Mouse (Mus musculus) thymus, adult 18-20 months (tissue): ENCODE data around the gene Pet117.

ENCODE experiments used
- DNase-seq, 2 experiments: peaks; one replicate each; pipeline ENCODE4 v3.0.0; 2022; ENCODE audit warnings: mixed read lengths in 2 of 2

Gene Pet117

DNA sequence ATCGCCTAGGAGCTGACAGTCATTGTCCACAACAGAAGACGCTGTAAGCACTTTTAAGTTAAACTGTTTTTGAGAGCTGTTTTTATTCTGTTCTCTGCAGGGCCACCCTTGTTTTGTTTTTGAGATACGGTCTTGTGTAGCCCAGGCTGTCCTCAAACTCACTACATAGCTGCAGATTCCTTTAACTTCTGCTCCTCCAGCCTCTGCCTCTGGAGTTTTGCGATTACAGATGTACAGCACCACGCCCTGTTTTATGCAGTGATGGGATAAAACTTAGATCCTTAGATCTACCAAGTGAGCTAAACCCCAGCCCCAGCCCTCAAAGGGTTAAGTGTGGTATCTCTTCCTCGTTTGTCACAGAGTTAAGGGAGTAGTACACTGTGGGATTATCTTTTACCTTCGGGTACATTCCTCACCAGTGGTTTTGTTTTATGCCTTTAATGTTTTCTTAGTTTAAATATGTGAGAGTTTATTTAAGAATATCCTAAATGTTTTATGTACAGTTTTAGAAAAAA, 13.9 kb downstream of the Pet117 start:
- no peak for DNase-seq

DNA sequence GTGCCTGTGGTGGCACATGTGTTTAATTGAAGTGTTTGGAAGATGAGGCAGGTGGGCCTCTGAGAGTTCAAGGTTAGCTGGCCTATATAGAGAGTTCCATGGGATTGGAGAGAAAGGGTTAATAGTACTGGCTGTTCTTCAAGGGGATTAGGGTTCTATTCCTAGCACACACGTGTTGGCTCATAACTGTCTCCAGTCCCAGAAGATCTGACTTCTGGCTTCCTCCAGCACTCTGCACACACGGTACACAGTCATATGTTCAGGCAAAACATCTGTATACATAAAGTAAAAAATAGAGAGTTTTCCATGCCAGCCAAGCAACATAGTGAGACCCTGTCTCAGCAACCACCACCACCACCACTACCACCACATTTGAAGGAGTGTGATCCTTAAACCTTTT, 17.5 kb downstream of the Pet117 start:
- no peak for DNase-seq

DNA sequence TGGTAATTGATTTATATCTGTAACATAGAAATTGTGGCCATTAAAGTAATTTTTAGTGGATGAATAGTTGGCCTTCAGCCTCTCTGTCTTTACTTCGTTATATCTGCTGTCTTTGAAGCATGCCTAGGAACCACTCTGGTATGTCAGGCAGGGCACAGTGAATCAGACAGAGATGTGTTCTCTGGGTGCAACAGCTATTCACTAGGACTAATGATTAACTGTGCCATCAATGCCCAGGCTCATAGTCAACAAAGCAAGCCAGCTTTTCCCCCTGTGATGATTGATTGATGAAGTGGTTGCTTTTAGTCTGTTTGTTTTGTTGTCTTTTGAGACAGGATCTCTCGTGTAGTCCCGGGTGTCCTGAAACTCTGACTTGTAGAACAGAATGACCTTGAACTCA, 19.6 kb downstream of the Pet117 start:
- DNase-seq = no peak

DNA sequence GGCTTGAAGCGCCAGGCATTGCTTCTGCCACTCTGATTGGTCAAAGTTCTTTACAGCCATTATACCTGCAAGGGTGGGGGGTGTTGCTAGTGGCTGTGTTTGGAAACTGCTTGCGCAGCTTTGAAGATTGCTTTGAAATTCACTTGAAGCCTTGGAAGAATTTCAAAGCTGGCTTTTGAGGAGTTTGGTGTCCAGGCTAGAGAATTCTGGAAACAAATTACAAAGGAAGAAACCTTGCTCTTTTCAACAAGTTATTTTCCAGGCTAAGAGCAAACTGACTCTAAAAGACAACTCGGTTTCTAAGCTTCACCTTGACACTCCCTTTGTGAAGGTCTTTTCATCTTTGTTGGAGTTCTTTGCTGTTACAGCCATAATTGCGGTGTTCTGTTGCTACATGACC, 30.7 kb downstream of the Pet117 start:
- DNase-seq = no peak

DNA sequence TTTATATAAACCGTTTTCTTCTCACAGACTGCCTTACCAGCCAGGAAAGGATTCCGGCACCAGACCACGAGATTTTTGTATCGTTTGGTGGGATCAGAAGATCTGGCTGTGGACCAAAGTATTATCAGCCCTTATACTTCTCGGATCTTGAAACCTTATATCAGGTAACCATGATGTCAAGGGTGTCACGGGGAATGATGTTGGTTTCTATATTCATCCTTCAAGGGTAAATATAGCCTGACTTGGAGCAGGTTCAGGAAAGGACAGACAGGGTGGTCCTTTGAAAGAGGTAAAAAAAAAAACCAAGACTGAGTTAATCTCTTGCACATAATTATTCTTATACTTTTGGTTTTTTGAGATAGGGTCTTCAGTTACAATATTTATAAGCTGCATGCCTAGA, 31.9 kb downstream of the Pet117 start:
- no peak for DNase-seq

DNA sequence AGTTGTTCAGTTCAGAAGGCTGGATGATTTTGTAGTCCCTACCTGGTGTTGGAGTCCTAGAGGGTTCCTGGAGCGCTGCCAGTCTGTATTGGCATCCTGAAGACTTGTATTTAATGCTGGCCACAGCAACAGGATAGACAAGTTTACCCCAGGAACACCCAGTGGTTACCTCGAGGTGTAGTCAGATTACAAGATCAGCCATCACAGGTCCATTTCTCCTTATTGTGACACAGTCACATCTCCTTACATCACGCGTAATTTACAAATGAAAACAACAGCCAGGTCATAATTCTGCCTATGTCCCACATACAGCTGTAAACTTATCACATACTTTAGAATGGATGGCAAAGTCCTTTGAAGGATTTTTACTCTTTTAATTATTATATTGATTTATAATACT, 40.2 kb downstream of the Pet117 start:
- no peak for DNase-seq

DNA sequence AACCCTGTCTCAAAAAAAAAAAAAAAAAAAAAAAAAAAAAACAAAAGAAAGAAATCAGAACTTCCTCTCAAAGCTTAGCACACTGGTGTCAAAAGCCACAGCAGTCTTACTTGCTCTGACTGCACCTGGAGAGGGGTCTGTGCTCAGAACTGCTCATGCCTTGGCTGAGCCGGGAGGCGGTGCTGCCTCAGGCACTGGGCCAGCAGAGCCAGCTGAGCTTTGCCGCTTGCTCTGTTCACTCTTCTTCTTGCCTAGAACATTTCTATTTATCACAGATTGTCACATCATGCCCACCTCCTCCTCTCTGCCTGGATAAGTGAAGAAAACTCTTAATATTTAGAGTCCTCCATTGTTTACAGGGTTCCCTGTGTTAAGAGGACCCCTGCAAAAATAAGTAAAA, 41.8 kb downstream of the Pet117 start:
- no peak for DNase-seq

DNA sequence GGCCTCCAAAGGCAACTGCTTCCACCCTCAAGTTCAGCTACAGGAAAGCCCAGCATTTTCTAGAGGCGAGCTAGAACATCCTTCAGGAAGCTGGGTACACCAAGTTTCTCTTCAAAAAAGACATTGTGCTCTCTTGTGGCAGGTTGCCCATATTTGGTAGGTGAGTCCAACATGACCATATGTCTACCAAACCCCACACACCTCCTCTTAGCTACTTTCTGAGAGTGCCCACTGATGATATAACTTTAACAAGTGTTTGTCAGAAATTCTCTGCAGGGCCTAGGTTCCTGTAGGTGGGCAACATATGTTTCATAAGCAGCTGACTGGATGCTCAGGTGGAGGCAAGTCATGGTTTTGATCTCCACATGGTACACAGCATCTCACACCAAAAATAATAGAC, 45.9 kb downstream of the Pet117 start:
- DNase-seq = no peak

DNA sequence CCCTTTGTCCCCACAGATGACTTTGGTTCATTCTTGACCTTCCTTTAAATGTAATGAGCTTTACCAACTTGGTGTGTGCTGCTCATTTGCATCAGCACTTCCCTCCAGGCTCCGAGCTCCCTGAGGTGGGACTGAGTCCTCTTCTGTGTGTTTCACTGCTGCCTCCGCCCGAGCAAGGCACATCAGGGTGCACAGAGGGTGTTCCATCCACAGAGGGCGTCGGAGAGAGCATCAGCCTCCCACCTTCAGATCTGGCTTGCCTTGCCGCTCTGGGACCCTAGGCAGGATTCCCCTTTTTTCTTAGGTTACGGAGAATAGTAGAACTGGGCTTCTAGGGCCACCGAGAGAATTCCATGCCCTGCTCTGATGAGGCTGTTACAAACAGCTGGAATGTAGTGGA, 48.1 kb downstream of the Pet117 start:
- no peak for DNase-seq

DNA sequence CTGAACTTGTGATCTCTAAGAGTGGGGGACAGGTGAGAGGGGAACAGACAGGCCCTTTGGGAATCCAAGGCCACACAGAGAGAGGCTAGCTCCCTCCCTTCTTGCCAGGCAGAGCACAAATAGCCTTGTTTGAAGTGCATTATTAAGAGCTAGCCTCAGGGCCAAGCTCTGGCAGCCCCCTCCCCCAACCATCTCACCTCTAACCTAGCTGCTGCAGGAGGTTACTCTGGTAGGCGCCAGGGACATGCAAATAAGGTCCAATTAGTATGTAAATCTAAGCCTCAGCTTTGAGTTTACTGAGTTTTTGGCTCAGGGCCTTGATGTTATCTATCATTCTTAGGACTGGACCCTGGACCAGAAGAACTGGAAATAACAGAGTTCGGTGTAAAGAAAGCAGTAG, 49.3 kb downstream of the Pet117 start:
- no peak for DNase-seq

DNA sequence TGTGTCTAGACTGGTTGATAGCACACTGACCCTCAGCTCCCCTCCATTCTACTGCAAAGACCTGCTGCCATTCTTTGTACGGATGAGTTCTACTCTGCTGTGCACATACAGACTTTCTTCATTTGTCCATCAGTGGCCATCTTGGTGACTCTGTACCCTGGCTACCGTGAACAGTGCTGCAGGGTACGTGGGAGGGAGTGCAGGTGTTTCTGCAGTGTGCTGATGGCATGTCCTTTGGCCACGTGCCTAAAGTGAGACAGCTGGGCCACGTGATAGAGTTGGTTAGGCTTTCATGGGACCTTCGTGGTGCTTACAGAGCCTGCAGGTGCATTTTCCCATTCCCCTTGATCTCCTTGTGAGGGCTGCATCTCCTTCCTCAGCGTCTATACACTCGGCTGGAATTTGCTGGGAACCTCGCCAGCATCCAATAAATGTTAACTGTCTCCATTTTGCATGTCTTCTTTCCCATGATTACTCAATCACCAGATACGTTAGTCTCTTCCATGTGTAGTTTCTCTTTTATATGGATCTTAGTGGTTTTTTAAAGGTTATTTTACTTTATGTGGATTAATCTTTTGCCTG, 53.4 kb downstream of the Pet117 start:
- no peak for DNase-seq
